Mouse (Mus musculus) limb, embryonic 14.5 days (tissue): ENCODE measurements around the gene Lrrc75a. TPM values are rescaled to one million over a fixed set of nuclear protein-coding genes. Genes with fewer than 3 reads are reported as not detected.
A peak's percentile ranks its signal among the peaks of the same experiment; 100 is the strongest.

ENCODE experiments used
- ATAC-seq: fragments of 200-750 bp; cut with Nextera tagmentation; 2 replicates; pipeline ENCODE4 v1.8.0; 2017; ENCODE audit warnings: low read depth, moderate number of reproducible peaks, moderate TSS enrichment; ENCODE audit not compliant: low FRiP score
- DNase-seq: peaks from one replicate; pipeline ENCODE4 v3.0.0-alpha.2; 2015; ENCODE audit warnings: low spot score
- H3K27ac ChIP-seq: fragments of 300-500 bp; sonication (generic); replicated peaks from 2 replicates; pipeline ENCODE4 v1.5.1; 2014; ENCODE audit warnings: low read depth, mild to moderate bottlenecking, low read length, moderate library complexity, mixed read lengths
- H3K27me3 ChIP-seq: fragments of 300-500 bp; sonication (generic); 2 replicates; pipeline ENCODE4 v1.6.1; 2014; ENCODE audit warnings: low read length, mixed read lengths; ENCODE audit not compliant: control insufficient read depth, insufficient read depth
- H3K36me3 ChIP-seq: fragments of 300-500 bp; sonication (generic); 2 replicates; pipeline ENCODE4 v1.6.1; 2014; ENCODE audit warnings: mild to moderate bottlenecking, low read length, moderate library complexity, mixed read lengths; ENCODE audit not compliant: control insufficient read depth, insufficient read depth
- H3K4me1 ChIP-seq: fragments of 300-500 bp; sonication (generic); 2 replicates; pipeline ENCODE4 v1.6.1; 2014; ENCODE audit warnings: antibody characterized with exemption, low read length, mixed read lengths; ENCODE audit not compliant: control insufficient read depth, insufficient read depth
- H3K4me2 ChIP-seq: fragments of 300-500 bp; sonication (generic); replicated peaks from 2 replicates; pipeline ENCODE4 v1.6.1; 2014; ENCODE audit warnings: low read depth, mild to moderate bottlenecking, low read length, moderate library complexity; ENCODE audit not compliant: severe bottlenecking
- H3K4me3 ChIP-seq: fragments of 300-500 bp; sonication (generic); replicated peaks from 2 replicates; pipeline ENCODE4 v1.5.1; 2014; ENCODE audit warnings: low read length
- H3K9ac ChIP-seq: fragments of 300-500 bp; sonication (generic); 2 replicates; pipeline ENCODE4 v1.6.1; 2014; ENCODE audit warnings: mild to moderate bottlenecking, low read depth, low read length, moderate library complexity; ENCODE audit not compliant: severe bottlenecking
- H3K9me3 ChIP-seq: fragments of 300-500 bp; sonication (generic); 2 replicates; pipeline ENCODE4 v1.6.1; 2016; ENCODE audit warnings: low read length; ENCODE audit not compliant: control insufficient read depth
- POLR2A ChIP-seq: fragments of 200-500 bp; IDR thresholded peaks from 2 replicates; pipeline ENCODE4 v1.8.0; 2012; ENCODE audit warnings: inconsistent platforms, mild to moderate bottlenecking, moderate library complexity, borderline replicate concordance; ENCODE audit not compliant: insufficient read depth, insufficient read length; ENCODE audit errors: extremely low read depth
- WGBS: fragments of 180-500 bp; shearing (Covaris S2); extraction: QIAGEN DNeasy Blood & Tissue Kit; methylation state at CpG from one replicate; pipeline ENCODE4 v1.1.7; 2014; 5-methylcytosine and 5-hydroxymethylcytosine counted together
- polyA plus RNA-seq, 2 experiments: library from polyadenylated mRNA; depleted of rRNA in 1 of 2; stranded (reverse) in 1 of 2; unstranded in 1 of 2; fragments of >200 nt; fragmentation: Nextera tagmentation in 1 of 2; extraction: Ambion mirVana in 1 of 2; gene quantifications; 2 replicates each; pipeline versions ENCODE4 v1.2.1 to v1.2.3; 2012 to 2014

Lrrc75a gene
- polyA plus RNA-seq, 2 experiments: 13.7 to 19.2 TPM

DNA sequence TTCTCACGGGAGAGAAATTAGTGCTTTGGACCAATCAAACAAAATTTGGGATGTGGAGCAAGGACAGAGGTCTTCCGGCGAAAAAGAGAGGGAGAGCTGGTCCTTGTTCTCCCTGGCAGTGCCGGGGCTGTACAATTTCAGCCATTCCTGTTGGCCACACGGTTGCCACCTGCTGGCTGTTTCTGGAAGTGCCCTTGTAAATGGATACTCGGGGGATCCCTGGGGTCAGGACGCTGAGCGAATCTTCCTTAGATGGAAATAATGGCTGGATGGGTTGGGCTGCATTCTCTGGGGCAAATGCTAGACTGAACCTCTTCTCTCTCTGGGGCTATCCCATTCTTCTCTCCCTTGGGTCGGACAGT lies 73.0 kb downstream of the Lrrc75a start:
- Histone ChIP-seq H3K4me2 (peak overlapping the region; percentile 99), H3K36me3 (no peaks in the 10 kb centered on the region), H3K9me3 (no peaks in the 10 kb centered on the region), H3K9ac (peak overlapping the region; percentile 52), H3K27me3 (no peaks in the 10 kb centered on the region), H3K27ac (no peak overlapping the region), H3K4me1 (peaks cover 6% of the 10 kb centered on the region), H3K4me3 (peak overlapping the region; percentile 48)
- ATAC-seq (peak; percentile 83), DNase-seq (peak; percentile 74)
- TF ChIP-seq POLR2A: no peak
- WGBS: 2% methylated on average over 9 of the region's 9 CpGs

DNA sequence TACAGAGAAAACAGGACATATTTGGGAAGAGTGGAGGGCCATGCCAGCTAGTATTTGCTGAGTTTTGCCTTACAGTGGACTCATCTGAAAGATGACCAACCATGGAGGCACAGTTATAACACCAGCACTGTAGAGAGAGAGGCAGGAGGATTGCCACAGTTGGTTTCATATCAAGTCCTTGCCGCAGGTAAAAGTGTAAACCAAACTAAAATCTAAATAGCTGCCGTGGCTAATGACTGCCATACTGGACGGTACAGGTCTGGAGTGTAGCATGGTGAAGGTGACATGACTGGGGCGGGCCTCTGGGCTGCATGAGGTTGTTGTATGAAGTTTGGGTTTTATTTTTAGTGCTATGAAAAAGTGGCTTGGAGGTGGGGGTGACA lies 73.6 kb downstream of the Lrrc75a start:
- Histone ChIP-seq H3K27me3 (no peaks in the 10 kb centered on the region), H3K9ac (no peak overlapping the region), H3K9me3 (no peaks in the 10 kb centered on the region), H3K36me3 (no peaks in the 10 kb centered on the region), H3K4me1 (peaks cover 6% of the 10 kb centered on the region), H3K27ac (no peak overlapping the region), H3K4me2 (no peak overlapping the region), H3K4me3 (no peak overlapping the region)
- no peak for TF ChIP-seq POLR2A
- ATAC-seq (no peak), DNase-seq (no peak)
- 82% methylated on average over 4 of the region's 4 CpGs for WGBS

DNA sequence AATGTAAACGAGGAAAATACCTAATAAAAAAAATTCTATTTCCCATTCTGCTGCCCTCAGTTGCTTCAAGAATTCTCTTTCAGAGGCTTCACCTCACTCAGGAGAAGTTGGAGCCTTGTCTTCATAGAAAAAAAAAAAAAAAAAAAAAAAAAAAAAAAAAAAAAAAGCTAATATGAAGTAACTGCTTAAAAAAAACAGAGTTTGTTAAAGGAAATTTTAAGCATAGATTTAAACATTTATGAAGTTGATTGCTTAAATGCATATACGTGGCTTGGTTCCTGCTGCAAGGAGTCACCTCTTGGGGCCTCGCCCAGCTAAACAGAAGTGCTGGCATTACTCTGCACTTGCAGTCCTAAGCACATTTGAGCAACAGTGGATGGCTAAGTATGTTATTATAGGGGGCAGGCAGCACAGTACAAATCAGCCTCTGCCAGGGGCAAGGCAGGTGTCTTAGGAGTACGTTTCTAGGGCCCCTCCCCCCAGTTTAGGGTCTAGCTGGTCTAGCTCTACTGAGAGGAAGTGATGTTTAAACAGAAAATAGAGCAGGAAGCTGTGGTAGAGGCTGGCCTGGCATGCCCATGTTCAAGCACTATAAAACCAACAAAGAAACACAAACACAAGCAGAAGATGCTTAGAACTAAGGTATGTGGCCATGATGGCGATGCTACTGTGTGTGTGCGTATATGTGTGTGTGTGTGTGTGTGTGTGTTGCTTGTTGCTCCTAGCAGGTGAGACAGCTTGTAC lies 74.2 kb downstream of the Lrrc75a start, which contains the start of gene Trpv2:
TSS of gene Trpv2 (plus strand) at position 528 of the 744 bp plus-strand sequence.
- 76% methylated on average over 6 of the region's 6 CpGs for WGBS
- Histone ChIP-seq H3K9ac (no peak within 1 kb of the TSS; the same call in 1 of the 2 replicates), H3K27ac (no peak within 1 kb of the TSS)

DNA sequence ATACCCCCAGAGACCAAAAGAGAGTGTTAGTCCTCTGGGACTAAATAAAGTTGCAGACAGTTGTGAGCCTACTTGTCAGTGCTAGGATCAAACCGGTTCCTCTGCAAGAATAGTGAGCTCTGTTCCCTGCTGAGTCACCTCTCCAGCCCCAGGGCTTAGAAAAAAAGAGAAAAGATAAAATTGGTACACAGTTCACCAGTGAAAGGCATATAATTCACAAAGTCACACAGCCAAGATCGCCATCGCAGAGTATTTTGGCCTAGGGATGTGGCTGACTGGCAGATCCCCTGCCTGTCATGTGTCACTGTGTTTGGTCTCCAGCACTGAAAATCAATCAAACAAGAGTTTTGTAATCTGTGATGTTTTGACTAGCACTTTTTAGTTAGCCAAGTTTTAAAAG lies 80.0 kb downstream of the Lrrc75a start:
- ATAC-seq (no peak), DNase-seq (peak; percentile 15)
- Histone ChIP-seq H3K9ac (no peak overlapping the region), H3K4me1 (no peaks in the 10 kb centered on the region), H3K4me2 (no peak overlapping the region), H3K36me3 (no peaks in the 10 kb centered on the region), H3K4me3 (no peak overlapping the region), H3K27me3 (no peaks in the 10 kb centered on the region), H3K9me3 (no peaks in the 10 kb centered on the region), H3K27ac (no peak overlapping the region)
- WGBS: 66% methylated on average over 3 of the region's 3 CpGs
- no peak for TF ChIP-seq POLR2A

More for the DNA sequence above, 74.2 kb downstream of the Lrrc75a start, which contains the start of gene Trpv2:
- no peak for ATAC-seq
- no peaks in the 10 kb centered on the region for H3K27me3 ChIP-seq
- peaks cover 6% of the 10 kb centered on the region for H3K4me1 ChIP-seq
- DNase-seq: no peak
- no peaks in the 10 kb centered on the region for H3K36me3 ChIP-seq
- TF ChIP-seq POLR2A: no peak
- H3K4me2 ChIP-seq: peak within 1 kb of the TSS; percentile 99
- peak within 1 kb of the TSS; percentile 48 for H3K4me3 ChIP-seq
- no peaks in the 10 kb centered on the region for H3K9me3 ChIP-seq

DNA sequence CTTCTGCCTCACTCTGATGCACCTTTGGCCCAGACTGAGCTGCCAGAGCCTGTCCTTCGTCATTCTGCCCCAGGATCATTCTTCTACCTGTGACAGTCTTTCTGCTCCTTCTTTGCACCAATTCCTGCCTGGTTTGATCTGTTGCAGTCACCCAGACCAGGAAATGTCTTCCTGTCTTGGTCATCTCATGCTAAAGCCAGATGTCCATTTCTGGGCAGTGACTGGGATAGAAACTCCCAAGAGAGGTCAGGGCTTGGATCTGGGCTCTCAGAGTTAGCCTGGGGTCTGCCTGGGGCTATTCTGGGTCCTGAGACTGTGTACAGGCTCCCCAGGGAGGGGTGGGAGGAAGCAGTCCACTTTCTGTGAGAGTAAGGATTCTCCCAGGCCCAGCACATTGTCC lies 82.1 kb downstream of the Lrrc75a start:
- no peaks in the 10 kb centered on the region for H3K36me3 ChIP-seq
- no peaks in the 10 kb centered on the region for H3K4me1 ChIP-seq
- no peaks in the 10 kb centered on the region for H3K9me3 ChIP-seq
- no peak overlapping the region for H3K9ac ChIP-seq
- no peak for TF ChIP-seq POLR2A
- DNase-seq (no peak), ATAC-seq (no peak)
- WGBS: 71% methylated on average over 1 of the region's 1 CpGs
- no peaks in the 10 kb centered on the region for H3K27me3 ChIP-seq
- H3K4me3 ChIP-seq: no peak overlapping the region
- H3K27ac ChIP-seq: no peak overlapping the region
- no peak overlapping the region for H3K4me2 ChIP-seq
